Mouse (Mus musculus) kidney, postnatal 36 days (tissue): ENCODE measurements around the gene Setd1b.
"Not testable (repeated sequence)": the region's sequence is repeated elsewhere in the genome, so short reads cannot be mapped to it uniquely, and the experiment has no call there.

Experiments used
- DNase-seq, 2 experiments: peaks; one replicate each; pipeline ENCODE4 v3.0.0; 2021 to 2022; ENCODE audit warnings: mixed read lengths in 2 of 2

Setd1b gene

DNA sequence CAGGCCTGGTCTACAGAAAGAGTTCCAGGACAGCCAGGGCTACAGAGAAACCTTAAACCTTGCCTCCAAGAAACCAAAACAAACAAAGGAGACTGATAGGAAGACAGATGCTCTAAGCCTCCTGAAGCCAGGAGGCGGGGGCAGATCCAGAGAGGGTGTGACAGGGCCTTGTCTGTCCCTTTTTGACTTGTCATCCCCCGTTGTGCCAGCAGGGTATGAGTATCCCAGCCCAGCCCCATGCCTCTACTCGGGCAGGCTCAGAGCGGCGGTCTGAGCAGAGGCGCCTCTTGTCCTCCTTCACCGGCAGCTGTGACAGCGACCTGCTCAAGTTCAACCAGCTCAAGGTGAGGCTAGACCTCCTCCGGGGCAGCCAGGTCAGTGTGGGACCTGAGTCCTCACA, 20.9 kb downstream of the Setd1b start:
- no peak for DNase-seq

DNA sequence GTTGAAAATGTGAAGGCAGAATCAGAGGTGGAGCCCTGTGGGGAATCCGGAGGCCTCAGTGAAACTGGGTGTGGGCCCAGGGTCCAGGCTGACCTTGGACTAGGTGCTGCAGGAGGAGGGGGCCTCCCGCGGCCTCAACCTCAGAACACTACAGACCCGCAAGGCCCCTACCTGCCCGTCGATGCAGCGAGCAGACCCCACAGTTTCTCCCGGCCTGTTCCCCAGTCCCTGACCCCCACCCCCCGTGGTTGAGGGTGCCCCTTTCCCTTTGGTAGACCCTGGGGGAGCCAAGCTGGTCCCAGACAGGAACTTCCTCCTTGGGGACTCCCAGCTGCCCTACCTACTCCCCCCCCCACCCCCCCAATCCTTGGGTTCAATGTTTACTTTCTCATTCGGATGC, 24.4 kb downstream of the Setd1b start:
- DNase-seq, result no peak

DNA sequence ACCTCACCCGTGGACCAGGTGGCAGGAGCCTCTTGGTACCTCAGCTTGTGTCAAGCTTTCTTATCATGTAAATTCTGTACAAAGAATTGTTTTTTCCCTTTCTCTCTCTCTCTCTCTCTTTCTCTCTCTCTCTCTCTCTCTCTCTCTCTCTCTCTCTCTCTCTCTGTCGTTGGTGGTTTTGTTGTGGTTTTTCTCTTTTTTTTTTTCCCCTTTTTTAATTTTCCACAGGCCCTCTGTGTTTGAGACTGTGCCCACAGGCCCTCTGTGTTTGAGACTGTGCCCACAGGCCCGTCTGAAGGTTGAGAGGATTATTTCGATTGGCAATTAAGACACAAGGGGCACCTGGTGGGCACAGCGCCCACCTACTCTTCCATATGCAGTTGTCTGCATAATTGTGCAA, 25.6 kb downstream of the Setd1b start:
- DNase-seq, result no peak

DNA sequence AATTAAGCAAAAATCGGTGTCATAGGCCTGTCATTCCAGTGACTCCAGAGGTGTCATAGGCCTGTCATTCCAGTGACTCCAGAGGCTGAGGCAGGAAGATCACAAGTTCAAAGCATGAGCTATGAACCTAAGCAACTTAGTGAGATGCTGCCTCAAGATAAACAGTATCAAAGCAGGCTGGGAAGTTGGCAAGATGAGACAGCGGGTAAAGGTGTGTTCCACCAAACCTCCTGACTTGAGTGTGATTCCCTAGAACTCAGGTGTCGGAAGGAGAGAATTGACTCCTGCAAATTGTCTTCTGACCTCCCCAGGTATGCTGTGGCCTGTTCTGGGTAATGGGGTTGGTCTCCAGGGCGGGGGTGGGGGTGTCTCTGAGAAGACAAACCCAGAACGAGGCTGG, 27.3 kb downstream of the Setd1b start, which contains the start of gene Psmd9:
Psmd9 (plus strand) TSS at position 130 of the 400 bp plus-strand sequence.
- DNase-seq, result no peak

DNA sequence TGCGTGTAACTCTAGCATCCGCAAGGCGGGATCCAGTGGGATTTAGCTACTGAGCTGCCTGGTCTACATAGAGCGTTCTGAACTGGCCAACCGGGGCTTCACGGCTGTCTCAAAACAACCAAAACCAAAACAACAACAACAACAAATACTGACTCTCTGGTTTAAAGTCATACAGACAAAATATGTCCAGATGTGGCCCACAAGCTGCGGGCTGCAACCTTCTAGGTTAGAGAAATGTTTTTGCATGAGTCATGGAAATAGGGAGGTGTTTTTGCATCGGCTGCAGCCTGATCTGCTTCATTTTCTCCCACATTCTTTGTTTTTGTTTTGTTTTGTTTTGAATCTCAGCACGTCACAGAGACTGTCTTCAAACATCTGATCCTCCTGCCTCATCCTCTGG, 28.4 kb downstream of the Setd1b start:
- DNase-seq, result no peak

DNA sequence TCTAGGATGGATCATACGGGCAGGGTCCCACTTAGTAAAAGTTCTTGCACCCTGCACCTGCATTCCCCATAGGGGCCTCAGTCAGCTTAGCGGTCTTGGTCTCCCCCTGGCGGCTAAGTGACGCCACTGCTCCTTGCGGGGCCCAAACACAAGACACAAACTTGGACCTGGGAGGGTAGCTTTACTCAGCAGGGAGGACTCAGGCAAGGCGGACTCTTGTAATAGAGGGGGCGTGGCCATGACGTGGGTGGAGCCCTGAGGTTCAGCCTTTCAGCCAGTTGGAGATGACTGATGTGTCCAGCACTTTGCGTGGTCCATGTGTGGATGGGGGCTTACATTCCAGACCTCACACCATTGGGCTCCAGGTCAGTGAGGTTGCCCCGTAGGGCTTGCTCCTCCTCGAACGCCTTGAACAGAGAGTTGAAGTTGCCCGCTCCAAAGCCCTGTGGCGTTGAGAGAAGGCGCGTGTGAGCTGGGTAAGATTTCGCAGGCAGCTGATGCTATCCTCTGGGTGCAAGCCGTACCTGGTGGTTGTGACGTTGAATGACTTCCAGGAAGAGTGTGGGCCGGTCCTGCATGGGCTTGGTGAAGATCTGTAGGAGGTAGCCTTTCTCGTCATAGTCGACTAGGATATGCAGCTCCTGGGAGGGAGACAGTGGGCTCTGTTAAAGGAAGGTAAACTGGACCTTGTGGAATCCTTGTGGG, 29.8 kb downstream of the Setd1b start:
- peak; percentile 90 to 92 for DNase-seq

DNA sequence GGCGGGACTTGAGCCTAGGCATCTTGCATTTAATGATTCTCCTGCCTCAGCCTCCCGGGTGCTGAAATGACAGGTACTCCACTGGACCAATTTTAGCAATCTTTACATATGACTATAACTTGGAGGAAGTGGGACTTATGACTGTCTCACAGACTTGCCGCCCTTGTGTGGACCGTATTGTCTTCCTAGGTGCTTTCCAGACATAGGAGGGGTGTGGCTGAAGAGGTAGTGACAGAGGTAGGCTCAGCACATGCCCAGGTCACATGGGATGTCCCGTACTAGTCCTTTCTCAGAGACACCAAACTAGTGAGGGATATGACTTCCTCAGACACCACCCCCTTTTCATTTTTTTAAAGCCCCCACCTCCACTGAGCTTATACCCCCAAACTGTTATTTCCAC, 36.8 kb downstream of the Setd1b start:
- DNase-seq, result no peak

DNA sequence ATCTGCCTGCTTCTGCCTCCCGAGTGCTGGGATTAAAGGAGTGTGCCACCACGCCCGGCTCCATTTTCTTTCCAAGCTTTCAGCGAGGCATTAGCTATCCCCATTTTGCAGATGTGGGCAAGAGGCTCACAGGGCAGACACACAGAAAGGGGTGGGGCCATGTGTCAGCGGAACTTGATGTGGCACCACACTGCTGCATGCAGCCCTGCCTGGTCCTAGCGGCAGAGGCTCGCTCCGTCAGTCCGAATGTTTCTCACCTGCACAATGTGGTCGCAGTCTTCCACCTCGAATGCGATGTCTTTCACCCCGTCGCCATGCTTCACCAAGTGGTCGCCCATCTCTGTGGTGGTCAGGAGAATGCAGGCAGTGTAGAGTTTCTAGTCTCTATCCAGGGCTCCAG, 38.4 kb downstream of the Setd1b start:
- peak in 1 of 2 experiments; percentile 62 for DNase-seq

DNA sequence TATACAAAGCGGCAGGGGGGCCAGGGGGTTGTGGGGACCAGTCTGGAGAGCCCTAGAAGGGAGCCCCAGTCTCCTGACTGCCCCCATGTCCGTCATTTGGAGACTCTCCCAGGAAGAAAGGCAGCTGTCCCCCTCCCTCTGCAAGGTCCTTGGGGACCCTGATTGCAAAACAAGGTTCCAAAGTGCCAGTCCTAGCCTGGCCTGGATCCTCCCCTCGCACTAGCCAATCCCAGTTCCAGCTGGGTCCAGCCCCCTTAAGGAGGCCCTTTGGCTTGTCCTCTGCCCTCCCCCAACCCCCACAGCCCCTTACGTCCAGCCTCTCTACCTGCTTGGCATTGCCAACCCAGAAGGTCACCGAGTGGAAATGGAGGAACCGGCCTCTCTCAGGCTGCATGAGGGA, 39.5 kb downstream of the Setd1b start:
- peak; percentile 86 to 91 for DNase-seq

DNA sequence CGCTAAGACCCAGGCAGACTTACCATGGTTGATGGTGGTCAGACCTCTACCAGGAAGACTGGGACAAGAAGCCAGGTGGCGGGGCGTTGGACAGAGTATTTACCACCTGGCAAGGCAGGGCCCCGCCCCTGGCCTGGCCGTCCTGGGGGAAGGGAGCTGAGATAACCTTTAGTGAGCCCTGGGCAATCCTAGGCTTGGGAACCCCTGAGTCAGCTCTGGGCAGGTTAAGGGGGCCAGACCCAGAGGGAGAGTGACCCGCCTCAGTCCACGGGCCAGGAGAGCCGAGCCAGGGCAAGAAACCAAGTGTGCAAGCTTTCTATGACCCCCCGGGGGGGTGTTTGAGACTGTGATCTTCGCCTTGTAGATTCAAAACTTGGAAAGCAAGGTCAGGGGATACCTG, 40.7 kb downstream of the Setd1b start, which contains the start of gene Hpd:
Hpd (minus strand) TSS at position 77 of the 400 bp plus-strand sequence.
- peak; percentile 72 to 78 for DNase-seq

DNA sequence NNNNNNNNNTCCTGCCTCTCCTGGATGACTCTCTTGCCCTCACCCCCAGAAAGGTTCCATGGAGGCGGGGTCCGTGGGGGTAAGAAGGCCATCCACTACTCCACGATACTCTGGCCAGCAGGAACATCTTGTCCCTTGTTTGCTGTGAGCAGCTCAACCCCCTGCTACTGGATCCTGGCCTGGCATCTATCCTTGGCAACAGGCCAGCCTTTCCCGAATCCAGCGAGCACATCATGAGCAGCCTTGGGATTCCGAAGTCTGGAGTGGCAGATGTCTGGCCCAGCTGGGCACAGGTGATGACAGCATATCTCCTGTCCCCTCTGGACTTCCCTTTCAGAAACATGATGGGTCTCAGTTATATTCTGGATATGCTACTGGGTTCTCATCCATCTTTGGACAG, 44.0 kb downstream of the Setd1b start:
- DNase-seq, result peak; percentile 86 to 87

DNA sequence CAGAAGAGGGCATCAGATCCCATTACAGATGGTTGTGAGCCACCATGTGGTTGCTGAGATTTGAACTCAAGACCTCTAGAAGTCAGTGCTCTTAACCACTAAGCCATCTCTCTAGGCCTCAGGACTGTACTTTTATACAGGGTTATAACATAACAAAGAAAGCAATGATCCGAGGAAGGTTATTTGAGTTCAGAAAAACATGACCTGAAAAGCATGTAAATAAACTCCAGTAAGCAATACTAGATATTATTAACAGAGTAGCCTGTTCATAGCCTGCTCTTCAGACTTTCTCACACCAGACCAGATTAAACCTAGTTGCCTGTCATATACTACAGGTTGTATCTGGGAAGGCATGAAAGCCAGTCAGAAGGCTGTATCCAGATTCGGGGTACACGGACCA, 45.3 kb downstream of the Setd1b start:
- DNase-seq, result peak in 1 of 2 experiments; percentile 43

DNA sequence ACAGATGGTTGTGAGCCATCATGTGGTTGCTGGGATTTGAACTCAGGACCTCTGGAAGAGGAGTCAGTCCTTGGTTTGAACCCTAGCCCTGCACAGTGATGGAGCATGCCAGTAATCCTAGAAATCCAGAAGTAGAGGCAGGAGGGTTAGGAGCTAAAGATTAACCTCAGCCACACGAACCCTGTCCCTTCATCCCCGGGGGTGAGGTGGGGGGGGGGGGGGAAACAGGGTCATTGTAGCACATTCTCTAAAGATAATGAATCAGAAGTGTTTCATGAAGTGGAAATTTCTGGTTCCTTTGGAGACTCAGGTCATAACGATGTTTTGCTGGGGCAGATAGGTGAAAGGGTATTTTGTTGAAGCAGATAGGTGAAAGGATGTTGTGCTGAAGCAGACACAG, 48.9 kb downstream of the Setd1b start:
- DNase-seq, result no peak

DNA sequence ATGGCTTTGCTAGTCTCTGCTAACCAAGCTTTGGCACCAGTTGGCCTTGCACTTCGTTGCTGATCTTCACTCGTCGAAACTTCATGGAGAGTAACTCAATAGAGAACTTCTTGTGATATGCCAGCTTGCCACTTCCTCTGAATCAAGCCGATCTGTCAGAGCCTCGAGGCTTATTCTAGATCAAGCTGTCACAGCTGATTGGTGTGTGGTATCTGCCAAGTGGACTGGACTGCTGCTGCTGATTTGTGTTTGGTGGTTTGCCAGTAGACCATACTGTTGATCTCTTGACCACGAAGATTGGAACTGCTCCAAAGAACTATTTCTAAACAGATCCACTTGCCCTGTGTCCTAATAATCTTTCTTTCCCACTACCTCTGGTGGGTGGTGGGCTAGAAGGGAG, 49.4 kb downstream of the Setd1b start:
- DNase-seq, result peak; percentile 60 to 86

DNA sequence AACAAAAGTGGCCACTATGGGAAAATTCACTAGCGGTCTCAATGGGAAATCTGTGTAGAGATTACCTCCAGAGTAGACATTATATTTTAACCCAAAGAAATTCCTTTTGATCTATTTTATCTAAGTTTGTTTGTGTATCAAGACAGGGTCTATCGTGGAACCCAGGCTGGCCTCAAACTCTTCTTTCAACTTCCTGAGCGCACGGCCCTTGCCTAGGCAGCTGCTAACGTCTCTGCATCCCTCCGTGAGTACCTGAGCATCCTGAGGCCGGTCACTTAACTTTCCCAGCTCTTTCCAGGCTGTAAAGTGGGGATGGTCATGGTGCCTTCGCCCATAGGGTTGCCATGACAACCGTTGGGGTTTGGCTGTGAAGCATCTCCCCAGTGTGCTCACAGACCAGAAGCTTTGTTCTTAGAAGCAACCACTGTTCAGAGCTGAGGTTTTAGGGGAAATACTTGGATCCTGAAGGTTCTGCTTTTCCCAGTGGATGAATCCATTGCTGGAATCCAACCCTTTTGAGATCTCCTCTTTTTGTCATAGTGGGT, 50.7 kb downstream of the Setd1b start:
- DNase-seq, result no peak

DNA sequence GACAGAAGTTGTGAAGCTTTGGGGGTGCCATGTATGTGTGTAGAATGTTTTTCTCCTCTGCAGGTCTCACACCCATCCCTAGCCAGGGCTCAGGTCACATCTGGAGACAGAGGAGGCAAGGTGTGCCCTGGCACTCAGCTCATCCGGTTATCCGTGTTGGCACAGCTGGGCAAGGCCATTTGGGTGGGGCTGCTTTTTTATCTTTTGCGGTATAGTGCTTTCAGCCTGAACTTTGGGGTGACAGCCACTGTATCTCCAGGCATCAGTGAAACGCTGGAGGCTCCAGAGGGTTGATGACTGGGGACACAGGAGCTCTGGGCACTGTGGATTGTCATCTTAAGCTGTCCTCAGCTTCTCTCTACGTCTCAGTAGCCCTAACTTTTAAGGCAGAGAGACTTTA, 51.4 kb downstream of the Setd1b start:
- no peak for DNase-seq

DNA sequence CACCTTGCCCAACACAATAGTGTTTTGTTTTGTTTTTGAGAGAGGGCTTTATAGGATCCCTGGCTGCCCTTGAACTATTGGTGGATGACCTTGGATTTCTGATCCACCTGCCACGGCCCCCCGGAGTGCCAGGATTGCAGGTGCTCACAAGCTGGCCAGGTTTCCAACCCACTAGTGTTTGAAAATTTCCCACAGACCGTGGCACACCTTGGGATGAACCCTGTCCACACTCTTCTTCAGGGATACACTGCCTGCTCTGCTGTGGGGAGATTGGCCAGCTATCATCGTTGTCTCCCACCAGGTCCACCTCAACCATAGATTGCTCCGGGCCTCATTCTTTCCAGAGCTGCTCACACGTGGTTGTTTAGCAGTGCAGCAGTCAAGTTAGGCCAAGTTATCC, 52.9 kb downstream of the Setd1b start:
- peak in 1 of 2 experiments; percentile 0 for DNase-seq

DNA sequence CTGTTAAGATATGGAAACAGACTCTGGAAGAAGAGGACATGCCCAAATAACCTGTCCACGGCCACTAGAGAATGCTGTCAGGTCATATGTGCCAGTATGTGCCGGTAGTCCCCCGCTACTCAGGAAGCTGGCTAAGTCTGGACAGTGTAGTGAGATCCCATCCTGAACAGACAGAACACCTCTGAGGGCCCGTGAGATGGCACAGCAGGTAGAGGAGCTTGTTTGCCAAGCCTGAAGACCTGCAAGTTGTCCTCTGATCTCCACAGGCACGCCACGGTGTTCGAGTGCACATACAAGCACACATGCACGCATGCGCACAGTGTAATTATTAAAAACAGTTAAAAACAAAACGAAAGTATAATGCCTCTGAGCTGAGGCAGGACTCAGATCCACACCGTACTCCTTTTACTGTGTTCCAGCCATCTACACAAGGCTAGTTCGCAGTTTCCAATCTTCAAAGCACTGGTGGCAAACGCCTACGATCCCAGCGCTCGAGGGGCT, 53.6 kb downstream of the Setd1b start:
- DNase-seq, result peak in 1 of 2 experiments; percentile 0

DNA sequence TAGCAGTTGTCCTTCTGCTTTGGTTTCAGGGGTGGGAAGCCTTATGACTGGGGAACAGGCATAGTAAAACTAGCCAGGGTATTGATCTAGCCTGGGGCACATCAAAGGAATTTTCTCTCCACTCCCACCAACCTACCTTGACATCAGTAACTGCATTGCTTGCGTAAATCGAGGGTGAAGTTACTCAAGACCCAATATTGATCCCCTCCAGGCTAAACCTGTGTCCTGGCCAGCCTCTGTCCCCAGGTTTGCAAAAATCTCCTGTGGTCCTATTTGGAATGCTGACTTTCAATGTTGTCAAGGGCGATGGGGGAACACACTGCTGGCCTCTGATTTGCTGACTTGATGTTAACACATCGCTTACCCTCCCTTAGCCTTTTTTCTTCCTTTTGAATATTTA, 54.8 kb downstream of the Setd1b start:
- no peak for DNase-seq

DNA sequence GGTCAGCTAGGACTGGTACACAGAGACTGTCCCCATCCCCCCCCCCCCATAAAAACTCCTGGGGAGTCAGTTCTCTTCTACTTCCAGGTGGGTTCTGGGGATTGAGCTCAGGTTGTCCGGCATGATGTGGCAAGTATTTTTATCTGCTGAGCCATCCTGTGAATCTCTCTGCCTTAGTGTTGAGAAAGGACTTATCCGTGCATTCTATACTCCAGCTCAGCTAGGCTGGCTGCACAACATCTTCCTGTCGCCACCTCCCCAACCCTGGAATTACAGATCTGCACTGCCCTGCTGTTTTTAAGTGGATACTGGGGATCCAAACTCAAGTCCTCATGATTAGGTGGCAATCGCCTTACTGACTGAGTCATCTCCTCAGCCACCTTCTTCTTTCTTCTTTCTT, 56.5 kb downstream of the Setd1b start:
- no peak for DNase-seq

DNA sequence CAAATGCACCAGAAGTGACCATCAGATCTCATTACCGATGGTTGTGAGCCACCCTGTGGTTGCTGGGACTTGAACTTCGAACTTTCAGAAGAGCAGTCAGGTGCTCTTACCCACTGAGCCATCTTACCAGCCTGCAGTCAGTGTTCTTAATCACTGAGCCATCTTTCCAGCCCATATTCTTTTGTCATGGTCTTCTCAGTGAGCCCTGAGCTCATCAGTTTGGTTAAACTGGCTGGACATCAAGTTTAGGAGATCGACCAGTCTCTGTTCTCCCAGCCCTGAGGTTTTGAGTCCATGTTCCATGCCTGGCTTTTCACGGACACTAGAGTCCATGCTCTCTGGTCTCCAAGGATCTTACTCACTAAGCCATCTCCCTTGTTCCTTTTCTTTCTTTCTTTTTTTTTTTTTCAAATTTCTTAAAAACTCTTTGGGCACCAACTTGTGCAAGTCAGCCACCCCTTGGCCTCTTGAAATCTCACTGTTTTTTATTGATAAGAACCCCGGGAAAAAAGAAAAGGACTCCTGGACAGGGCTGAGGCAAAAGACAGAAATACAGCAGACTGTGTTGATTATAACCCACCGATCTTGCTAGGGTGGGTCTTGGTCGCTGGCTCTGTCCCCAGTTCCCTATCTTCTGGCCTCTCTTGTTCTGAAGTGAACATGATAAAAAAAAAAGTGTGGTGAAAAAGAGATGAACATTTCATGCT, 59.0 kb downstream of the Setd1b start:
- not testable (repeated sequence) for DNase-seq

DNA sequence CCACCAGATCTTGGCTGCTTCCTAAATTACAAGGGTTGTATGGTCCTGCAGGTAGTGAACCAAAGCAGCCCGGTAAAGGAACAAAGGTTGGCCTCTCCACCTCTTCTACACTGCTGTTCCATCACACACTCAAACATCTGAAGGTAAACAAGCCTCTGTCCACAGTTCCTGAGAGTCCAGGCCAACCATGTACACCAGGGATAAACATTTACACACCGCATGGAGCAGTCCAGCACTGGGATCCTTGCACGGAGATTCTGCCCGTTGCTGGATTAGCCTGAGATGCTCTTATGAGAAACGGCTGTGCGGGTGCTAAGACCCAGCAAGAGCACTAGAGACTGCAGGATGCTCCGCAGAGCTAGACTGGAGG, 59.5 kb downstream of the Setd1b start:
- peak; percentile 46 to 78 for DNase-seq

DNA sequence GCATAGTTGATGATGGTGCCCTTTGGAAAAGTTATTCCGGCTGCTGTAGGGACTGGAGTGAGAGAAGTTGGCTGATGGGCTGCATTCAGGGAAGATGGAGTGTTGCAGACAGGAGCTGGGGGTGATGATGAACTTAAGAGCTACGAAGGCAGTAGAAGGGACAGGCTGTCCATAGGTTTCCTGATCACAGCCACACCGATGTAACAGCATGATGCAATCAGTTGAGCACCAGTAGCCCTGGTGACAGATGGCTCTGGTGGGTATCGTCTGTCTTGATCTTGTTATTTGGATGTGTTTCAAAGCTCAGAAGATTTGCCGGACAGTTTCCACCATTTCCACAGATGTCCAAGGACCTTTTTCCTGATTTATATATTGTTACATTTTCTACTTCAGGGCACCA, 60.0 kb downstream of the Setd1b start:
- no peak for DNase-seq

DNA sequence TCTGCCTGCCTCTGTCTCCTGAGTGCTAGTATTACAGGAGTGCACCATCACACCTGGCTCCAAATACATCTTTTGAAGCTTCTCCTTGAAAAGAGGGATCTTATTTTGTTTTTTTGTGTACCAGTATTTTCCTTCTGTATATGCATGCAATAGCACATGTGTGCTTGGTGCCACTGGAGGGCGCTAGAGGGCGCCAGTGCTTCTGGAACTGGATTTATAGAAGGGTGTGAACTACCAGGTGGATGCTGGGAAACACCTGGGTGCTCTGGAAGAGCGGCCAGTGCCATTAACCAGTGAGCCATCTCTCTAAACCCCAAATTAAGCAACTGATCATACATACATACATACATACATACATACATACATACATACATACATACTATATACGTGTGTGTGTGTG, 60.8 kb downstream of the Setd1b start:
- not testable (repeated sequence) for DNase-seq
